Mouse (Mus musculus) stomach, embryonic 14.5 days (tissue): ENCODE data around the gene Tceal8. TPM values are rescaled to one million over a fixed set of nuclear protein-coding genes. Genes with fewer than 3 reads are reported as not detected.

ENCODE experiments used
- ATAC-seq: fragments of 200-750 bp; cut with Nextera tagmentation; 2 replicates; pipeline ENCODE4 v1.8.0; 2017; ENCODE audit warnings: low read depth, moderate TSS enrichment; ENCODE audit not compliant: insufficient number of reproducible peaks, insufficient read depth, low FRiP score
- H3K27ac ChIP-seq: fragments of 300-500 bp; sonication (generic); 2 replicates; pipeline ENCODE4 v1.5.1; 2014; ENCODE audit warnings: mild to moderate bottlenecking, low read length, moderate library complexity, mixed read lengths
- H3K27me3 ChIP-seq: fragments of 300-500 bp; sonication (generic); 2 replicates; pipeline ENCODE4 v1.6.1; 2014; ENCODE audit warnings: low read length, control low read depth, mixed read lengths; ENCODE audit not compliant: control insufficient read depth, insufficient read depth
- H3K36me3 ChIP-seq: fragments of 300-500 bp; sonication (generic); 2 replicates; pipeline ENCODE4 v1.6.1; 2014; ENCODE audit warnings: mild to moderate bottlenecking, control low read depth, low read length, moderate library complexity, mixed read lengths; ENCODE audit not compliant: control insufficient read depth, insufficient read depth
- H3K4me1 ChIP-seq: fragments of 300-500 bp; sonication (generic); 2 replicates; pipeline ENCODE4 v1.6.1; 2014; ENCODE audit warnings: low read length, control low read depth, mixed read lengths; ENCODE audit not compliant: control insufficient read depth, insufficient read depth
- H3K4me2 ChIP-seq: fragments of 300-500 bp; sonication (generic); replicated peaks from 2 replicates; pipeline ENCODE4 v1.6.1; 2014; ENCODE audit warnings: low read depth, low read length, control low read depth
- H3K4me3 ChIP-seq: fragments of 300-500 bp; sonication (generic); 2 replicates; pipeline ENCODE4 v1.5.1; 2014; ENCODE audit warnings: low read depth, low read length, control low read depth
- H3K9ac ChIP-seq: fragments of 300-500 bp; sonication (generic); replicated peaks from 2 replicates; pipeline ENCODE4 v1.6.1; 2014; ENCODE audit warnings: low read depth, mild to moderate bottlenecking, control low read depth, low read length, moderate library complexity, mixed read lengths
- H3K9me3 ChIP-seq: fragments of 300-500 bp; sonication (generic); 2 replicates; pipeline ENCODE4 v1.6.1; 2016; ENCODE audit warnings: low read depth, low read length, control low read depth; ENCODE audit not compliant: control insufficient read depth
- WGBS: fragments of 180-500 bp; shearing (Covaris S2); extraction: QIAGEN DNeasy Blood & Tissue Kit; methylation state at CpG from one replicate; pipeline ENCODE4 v1.1.7; 2014; 5-methylcytosine and 5-hydroxymethylcytosine counted together
- polyA plus RNA-seq: library from polyadenylated mRNA; unstranded; fragments of >200 nt; fragmentation: Nextera tagmentation; extraction: Ambion mirVana; gene quantifications from 2 replicates; pipeline ENCODE4 v1.2.1, GENCODE M21; 2014

Gene Tceal8
- polyA plus RNA-seq, 1 experiment from 2014 or later = 201 TPM

- H3K9ac ChIP-seq = no peak overlapping the region
- H3K36me3 ChIP-seq = no peaks in the 10 kb centered on the region
- no peak overlapping the region for H3K27ac ChIP-seq
- WGBS = 77% methylated on average over 16 of the region's 16 CpGs
- no peaks in the 10 kb centered on the region for H3K4me1 ChIP-seq
- no peaks in the 10 kb centered on the region for H3K9me3 ChIP-seq
- H3K27me3 ChIP-seq = no peaks in the 10 kb centered on the region
- no peak for ATAC-seq
- no peak overlapping the region for H3K4me3 ChIP-seq
- H3K4me2 ChIP-seq = no peak overlapping the region
These were observed 23.2 kb upstream of the Tceal8 start for GRCm38 (mm10) chrX:136195193-136195944.

DNA sequence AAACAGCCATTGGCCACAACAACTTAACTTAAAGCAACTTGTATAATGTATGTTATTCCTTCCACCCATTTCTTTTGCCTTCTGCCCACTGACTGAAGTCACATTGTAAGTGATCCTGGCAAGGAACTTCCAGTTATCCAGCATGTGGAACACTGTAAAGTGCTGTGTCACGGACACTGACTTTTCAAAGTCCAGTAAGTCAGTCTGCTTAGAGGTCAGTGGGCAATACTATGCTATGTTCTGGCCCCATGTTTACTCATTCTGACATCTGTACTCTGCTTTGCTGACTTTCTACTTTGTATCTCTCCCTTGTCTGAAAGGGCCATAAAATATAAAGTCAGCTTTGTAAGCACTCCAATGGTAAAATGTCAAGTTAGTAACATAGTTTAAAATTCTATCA is 11.0 kb upstream of the Tceal8 start:
- 84% methylated on average over 1 of the region's 1 CpGs for WGBS
- H3K9ac ChIP-seq = no peak overlapping the region
- ATAC-seq = no peak
- no peak overlapping the region for H3K4me3 ChIP-seq
- H3K4me1 ChIP-seq = no peaks in the 10 kb centered on the region
- H3K27me3 ChIP-seq = no peaks in the 10 kb centered on the region
- no peaks in the 10 kb centered on the region for H3K9me3 ChIP-seq
- H3K36me3 ChIP-seq = no peaks in the 10 kb centered on the region
- H3K27ac ChIP-seq = no peak overlapping the region
- H3K4me2 ChIP-seq = no peak overlapping the region

GRCm38 (mm10) chrX:136180897-136181553 is 8.9 kb upstream of the Tceal8 start:
- Histone ChIP-seq H3K4me1 (no peaks in the 10 kb centered on the region), H3K4me2 (no peak overlapping the region), H3K27me3 (no peaks in the 10 kb centered on the region), H3K27ac (no peak overlapping the region), H3K9me3 (no peaks in the 10 kb centered on the region), H3K4me3 (no peak overlapping the region), H3K9ac (no peak overlapping the region), H3K36me3 (no peaks in the 10 kb centered on the region)
- WGBS = 31% methylated on average over 11 of the region's 11 CpGs
- ATAC-seq = no peak

- H3K9me3 ChIP-seq = no peaks in the 10 kb centered on the region
- peak overlapping the region; percentile 90; the same call in 1 of the 2 replicates for H3K27ac ChIP-seq
- H3K9ac ChIP-seq = no peak overlapping the region; the same call in 1 of the 2 replicates
- no peaks in the 10 kb centered on the region for H3K27me3 ChIP-seq
- no peak for ATAC-seq
- H3K4me3 ChIP-seq = peak overlapping the region; percentile 46
- peak overlapping the region; percentile 38 for H3K4me2 ChIP-seq
- no peaks in the 10 kb centered on the region for H3K4me1 ChIP-seq
- WGBS = 39% methylated on average over 10 of the region's 10 CpGs
- H3K36me3 ChIP-seq = peaks cover 4% of the 10 kb centered on the region; the same call in 1 of the 2 replicates
These were observed 644 bp upstream of the Tceal8 start for GRCm38 (mm10) chrX:136172786-136173185.

GRCm38 (mm10) chrX:136171189-136172117 is 689 bp downstream of the Tceal8 start:
- Histone ChIP-seq H3K4me2 (peak overlapping the region; percentile 36), H3K27me3 (no peaks in the 10 kb centered on the region), H3K9ac (peak overlapping the region; percentile 57), H3K27ac (peak overlapping the region; percentile 90), H3K4me3 (peak overlapping the region; percentile 46), H3K36me3 (peaks cover 4% of the 10 kb centered on the region; the same call in 1 of the 2 replicates), H3K4me1 (no peaks in the 10 kb centered on the region), H3K9me3 (no peaks in the 10 kb centered on the region)
- WGBS = 20% methylated on average over 24 of the region's 24 CpGs
- ATAC-seq = peak; percentile 73

- no peaks in the 10 kb centered on the region for H3K9me3 ChIP-seq
- H3K36me3 ChIP-seq = peaks cover 4% of the 10 kb centered on the region; the same call in 1 of the 2 replicates
- peak overlapping the region; percentile 46 for H3K4me3 ChIP-seq
- 51% methylated on average over 10 of the region's 10 CpGs for WGBS
- no peak overlapping the region for H3K9ac ChIP-seq
- ATAC-seq = no peak
- no peaks in the 10 kb centered on the region for H3K27me3 ChIP-seq
- no peak overlapping the region for H3K27ac ChIP-seq
- H3K4me1 ChIP-seq = no peaks in the 10 kb centered on the region
- H3K4me2 ChIP-seq = peak overlapping the region; percentile 36
These were observed 1.5 kb downstream of the Tceal8 start for GRCm38 (mm10) chrX:136170625-136171024.

DNA sequence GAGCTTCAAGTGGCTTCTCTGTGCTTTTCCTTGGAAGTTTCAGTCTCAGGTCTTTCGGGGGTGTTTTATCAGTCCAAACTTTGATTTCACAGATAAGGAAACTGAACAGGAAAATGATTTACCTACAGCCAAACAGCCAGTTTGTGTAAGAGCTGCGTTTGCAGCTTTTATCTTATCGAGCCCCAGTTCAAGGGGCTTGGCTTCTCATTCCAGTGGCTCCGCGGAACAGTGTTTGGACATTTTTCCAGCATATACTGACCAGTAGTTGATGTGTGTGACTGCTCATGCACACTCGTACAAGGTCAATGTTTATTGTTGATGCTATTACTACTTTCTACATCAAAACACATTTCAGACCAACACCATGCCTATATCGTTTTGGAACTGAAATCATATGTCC is 27.9 kb downstream of the Tceal8 start:
- Histone ChIP-seq H3K4me3 (no peak overlapping the region), H3K4me2 (no peak overlapping the region), H3K4me1 (no peaks in the 10 kb centered on the region), H3K36me3 (no peaks in the 10 kb centered on the region), H3K9me3 (no peaks in the 10 kb centered on the region), H3K9ac (no peak overlapping the region), H3K27ac (no peak overlapping the region), H3K27me3 (no peaks in the 10 kb centered on the region)
- ATAC-seq = no peak
- WGBS = 44% methylated on average over 7 of the region's 7 CpGs

- Histone ChIP-seq H3K36me3 (no peaks in the 10 kb centered on the region), H3K9ac (no peak overlapping the region), H3K9me3 (no peaks in the 10 kb centered on the region), H3K27ac (no peak overlapping the region), H3K4me2 (no peak overlapping the region), H3K4me3 (no peak overlapping the region), H3K4me1 (no peaks in the 10 kb centered on the region), H3K27me3 (no peaks in the 10 kb centered on the region)
- ATAC-seq = no peak
- WGBS = 72% methylated on average over 2 of the region's 2 CpGs
These were observed 28.4 kb downstream of the Tceal8 start for GRCm38 (mm10) chrX:136143711-136144110.
